Mouse (Mus musculus) heart, embryonic 15.5 days (tissue): ENCODE measurements around the gene Gm4869. TPM values are rescaled to one million over a fixed set of nuclear protein-coding genes. Genes with fewer than 3 reads are reported as not detected.

Source experiments
- ATAC-seq: fragments of 200-750 bp; cut with Nextera tagmentation; replicated peaks from 2 replicates; pipeline ENCODE4 v1.8.0; 2017; ENCODE audit warnings: low read depth, moderate TSS enrichment; ENCODE audit not compliant: insufficient number of reproducible peaks, insufficient read depth, low FRiP score
- H3K27ac ChIP-seq: fragments of 300-500 bp; sonication (generic); 2 replicates; pipeline ENCODE4 v1.5.1; 2015; ENCODE audit warnings: mild to moderate bottlenecking, inconsistent platforms
- H3K27me3 ChIP-seq: fragments of 300-500 bp; sonication (generic); 2 replicates; pipeline ENCODE4 v1.6.1; 2015; ENCODE audit warnings: inconsistent platforms
- H3K36me3 ChIP-seq: fragments of 300-500 bp; sonication (generic); 2 replicates; pipeline ENCODE4 v1.6.1; 2015; ENCODE audit warnings: mild to moderate bottlenecking, inconsistent platforms
- H3K4me1 ChIP-seq: fragments of 300-500 bp; sonication (generic); replicated peaks from 2 replicates; pipeline ENCODE4 v1.6.1; 2015; ENCODE audit warnings: inconsistent platforms
- H3K4me2 ChIP-seq: fragments of 300-500 bp; sonication (generic); 2 replicates; pipeline ENCODE4 v1.6.1; 2015; ENCODE audit warnings: inconsistent platforms, mild to moderate bottlenecking, moderate library complexity
- H3K4me3 ChIP-seq: fragments of 300-500 bp; sonication (generic); 2 replicates; pipeline ENCODE4 v1.5.1; 2015; ENCODE audit warnings: mild to moderate bottlenecking, inconsistent platforms
- H3K9ac ChIP-seq: fragments of 300-500 bp; sonication (generic); 2 replicates; pipeline ENCODE4 v1.6.1; 2015; ENCODE audit warnings: mild to moderate bottlenecking, inconsistent platforms
- H3K9me3 ChIP-seq: fragments of 300-500 bp; sonication (generic); replicated peaks from 2 replicates; pipeline ENCODE4 v1.6.1; 2016; ENCODE audit warnings: inconsistent platforms
- WGBS: fragments of 180-500 bp; shearing (Covaris S2); methylation state at CpG from one replicate; pipeline ENCODE4 v1.1.7; 2015; ENCODE audit warnings: mixed read lengths; 5-methylcytosine and 5-hydroxymethylcytosine counted together
- microRNA-seq: library from miRNA; unstranded; fragments of <30 nt; microRNA quantifications from one replicate; pipeline ENCODE4, GENCODE M21; 2016
- polyA plus RNA-seq: library from polyadenylated mRNA; unstranded; fragments of >200 nt; fragmentation: Nextera tagmentation; extraction: Ambion mirVana; gene quantifications from 2 replicates; pipeline ENCODE4 v1.2.1, GENCODE M21; 2015

The Gm4869 gene
- polyA plus RNA-seq, 1 experiment from 2014 or later, result not detected

DNA sequence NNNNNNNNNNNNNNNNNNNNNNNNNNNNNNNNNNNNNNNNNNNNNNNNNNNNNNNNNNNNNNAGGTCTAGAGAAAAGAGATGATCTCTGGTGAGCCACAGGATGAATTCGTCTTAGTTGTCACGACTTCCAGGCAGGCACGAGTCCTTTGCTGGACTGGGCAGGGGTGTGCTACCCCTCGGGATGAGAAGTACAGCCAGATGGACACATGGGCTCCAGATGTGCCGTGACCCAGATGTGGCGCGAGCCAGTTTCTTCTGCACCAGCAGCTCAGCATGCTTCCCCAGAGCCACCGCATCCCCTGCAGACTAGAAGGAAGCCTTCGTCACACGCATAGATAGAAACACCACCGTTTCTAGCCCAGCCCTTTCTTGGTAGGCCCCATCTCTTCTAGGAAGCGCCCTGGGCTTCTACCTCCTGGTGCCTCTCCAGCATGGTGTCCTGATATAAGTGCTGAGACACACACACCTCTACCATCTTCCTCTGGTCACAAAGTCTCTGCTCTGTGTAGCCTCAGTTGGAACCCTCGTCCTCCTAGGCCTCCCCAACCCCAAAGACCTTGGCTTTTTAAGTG, 92.8 kb downstream of the Gm4869 start:
- no peaks in the 10 kb centered on the region for H3K9me3 ChIP-seq
- WGBS, result 67% methylated on average over 13 of the region's 13 CpGs
- peaks cover 11% of the 10 kb centered on the region for H3K4me1 ChIP-seq
- no peak overlapping the region for H3K9ac ChIP-seq
- ATAC-seq, result no peak
- no peaks in the 10 kb centered on the region for H3K36me3 ChIP-seq
- H3K4me2 ChIP-seq, result no peak overlapping the region
- no peak overlapping the region for H3K4me3 ChIP-seq
- H3K27ac ChIP-seq, result no peak overlapping the region
- no peaks in the 10 kb centered on the region for H3K27me3 ChIP-seq

DNA sequence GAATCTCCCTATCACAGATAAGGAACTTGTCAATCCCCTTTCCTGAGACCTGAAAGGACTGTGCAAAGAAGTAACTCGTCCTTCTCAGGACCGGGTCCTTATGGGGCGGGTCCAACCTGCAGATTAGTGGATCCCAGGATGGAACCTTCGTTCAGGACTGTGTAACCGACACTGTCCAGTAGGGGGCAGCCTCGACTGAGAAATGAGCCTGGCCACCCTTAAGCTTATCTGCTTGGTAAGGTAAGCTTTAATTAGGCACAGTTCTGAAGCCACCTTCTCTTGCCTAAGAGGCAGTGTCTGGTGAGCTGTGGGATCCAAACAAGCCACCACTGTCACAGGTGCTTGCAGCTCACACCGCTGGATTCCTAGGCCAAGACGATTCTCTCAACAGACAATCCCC, 94.7 kb downstream of the Gm4869 start:
- no peaks in the 10 kb centered on the region for H3K36me3 ChIP-seq
- no peak overlapping the region for H3K4me2 ChIP-seq
- ATAC-seq, result no peak
- WGBS, result 15% methylated on average over 8 of the region's 8 CpGs
- H3K4me3 ChIP-seq, result no peak overlapping the region
- H3K9me3 ChIP-seq, result no peaks in the 10 kb centered on the region
- H3K4me1 ChIP-seq, result peaks cover 11% of the 10 kb centered on the region
- H3K27me3 ChIP-seq, result no peaks in the 10 kb centered on the region
- H3K27ac ChIP-seq, result no peak overlapping the region
- H3K9ac ChIP-seq, result no peak overlapping the region

DNA sequence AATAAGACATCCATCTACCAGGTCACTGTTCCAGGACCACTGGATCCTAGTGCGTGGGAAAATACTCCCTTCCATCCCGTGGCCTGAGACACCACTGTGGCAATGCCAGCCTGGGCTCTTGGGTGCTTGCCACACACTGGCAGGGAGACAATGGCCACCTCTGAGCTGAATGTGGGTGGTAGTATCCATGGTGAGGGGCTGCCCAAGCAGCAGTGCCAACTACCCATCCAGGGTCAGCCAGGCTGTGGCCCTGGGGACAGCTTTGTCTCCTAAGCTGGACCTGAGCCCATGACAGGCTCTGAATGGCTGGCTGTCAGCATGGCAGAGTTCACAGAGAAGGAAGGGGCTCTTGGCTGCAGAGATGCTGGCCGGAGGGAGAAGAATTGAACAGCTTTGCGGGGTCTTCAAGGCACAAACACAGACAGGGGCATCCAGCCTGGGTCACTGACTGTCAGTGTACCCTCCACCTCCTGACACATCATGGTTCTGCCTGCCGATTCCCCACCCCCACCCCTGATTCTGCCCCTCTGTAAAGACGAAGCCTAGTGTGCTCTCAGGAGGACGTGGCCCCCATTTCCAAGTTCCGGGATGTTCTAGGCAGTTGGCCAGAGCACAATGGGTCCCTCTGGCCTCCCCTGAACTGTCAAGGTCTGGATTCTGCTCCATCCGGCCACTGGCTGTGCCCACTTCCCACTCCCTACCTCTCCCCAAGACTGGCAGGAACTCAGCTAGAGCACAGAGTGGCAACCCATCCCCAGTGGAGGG, 97.5 kb downstream of the Gm4869 start:
- H3K27me3 ChIP-seq, result no peaks in the 10 kb centered on the region
- H3K4me1 ChIP-seq, result 0 out of 2 replicates have a peak, but pooled peaks cover 4% of the 10 kb centered on the region
- H3K4me3 ChIP-seq, result no peak overlapping the region
- H3K9ac ChIP-seq, result no peak overlapping the region
- no peak for ATAC-seq
- H3K36me3 ChIP-seq, result no peaks in the 10 kb centered on the region
- H3K9me3 ChIP-seq, result no peaks in the 10 kb centered on the region
- H3K27ac ChIP-seq, result no peak overlapping the region
- H3K4me2 ChIP-seq, result no peak overlapping the region
- 57% methylated on average over 9 of the region's 9 CpGs for WGBS

Small RNA genes within 50 kb of the gene (microRNA-seq; reads per million reads assigned to microRNA genes)
- not detected for gene Mir7038

Other genes starting within 250 kb of the Gm4869 start
- gene Mad1l1, start 124.1 kb upstream of the Gm4869 start, polyA plus RNA-seq, result 20.6 and 29.4 TPM in 2 replicates
- gene Nudt1, start 124.0 kb upstream of the Gm4869 start, polyA plus RNA-seq, result 22.4 and 28.3 TPM in 2 replicates
- gene Mrm2, start 113.7 kb upstream of the Gm4869 start, polyA plus RNA-seq, result 13.5 and 15.7 TPM in 2 replicates
- 14.8 and 17.5 TPM in 2 replicates for gene Snx8, start 56.4 kb upstream of the Gm4869 start, polyA plus RNA-seq
- 68.9 and 97.8 TPM in 2 replicates for gene Eif3b, start 26.3 kb upstream of the Gm4869 start, polyA plus RNA-seq
- gene Chst12, start 59.9 kb downstream of the Gm4869 start, polyA plus RNA-seq, result 12.2 and 17.4 TPM in 2 replicates
- gene Grifin, start 119.4 kb downstream of the Gm4869 start, polyA plus RNA-seq, result 1.1 TPM in 1 of 2 replicates, not detected in the other
- 5.0 and 7.9 TPM in 2 replicates for gene Lfng, start 161.7 kb downstream of the Gm4869 start, polyA plus RNA-seq
- 20.3 and 28.9 TPM in 2 replicates for gene Ttyh3, start 203.4 kb downstream of the Gm4869 start, polyA plus RNA-seq